Comparison of ENCODE assay signal across 25 mouse cellular contexts in the genomic region with DNA sequence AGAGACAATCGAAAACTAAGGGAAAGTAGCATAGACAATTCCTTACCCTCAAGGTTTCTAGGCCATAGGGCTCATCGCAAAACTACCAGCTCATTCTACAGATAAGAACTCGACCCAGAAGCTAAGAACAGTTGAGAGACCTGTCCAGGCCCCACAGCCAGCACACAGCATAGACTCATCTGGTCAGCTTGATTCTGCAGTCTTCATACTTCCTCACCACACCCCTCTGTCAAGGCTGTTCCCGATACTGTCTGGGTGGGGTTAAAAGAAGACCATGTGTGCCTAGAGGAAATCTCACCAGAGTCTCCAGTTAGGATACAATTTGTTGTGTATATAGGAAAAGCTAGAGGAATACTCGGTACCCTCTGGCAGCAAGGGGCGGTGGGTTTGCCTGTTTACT.
A peak's percentile ranks its signal among the peaks of the same experiment; 100 is the strongest.
DNase-seq lines count a peak whose midpoint lies in the region; ATAC-seq lines count a peak whose summit lies in the region.
"Had no signal": no experiment of that assay in that cellular context is flagged by ENCODE, and none has a peak within 500 bp of the region (broad histone marks: within the 10 kb centered on the region; RNA-seq: fewer than 3 reads in every experiment).

No protein-coding gene starts in this region.

- peak overlapping the region; percentile 22; the same call in 1 of the 2 replicates for H3K27ac ChIP-seq in heart, embryonic 11.5 days (ENCODE audit: low read depth, low read length)
- H3K27ac ChIP-seq in liver, embryonic 12.5 days, result peak overlapping the region; percentile 76
- H3K27ac ChIP-seq: embryonic facial prominence, embryonic 12.5 days; forebrain, embryonic 15.5 days; heart, embryonic 15.5 days; hindbrain, embryonic 10.5 days; left cerebral cortex, adult 2 months; limb, embryonic 15.5 days; midbrain, embryonic 13.5 days had no signal

- intact Hi-C loops in heart, postnatal 25 days (cut with DNase I), result loop anchor here (5.0 kb wide), 1 partner anchor 64 kb away; no protein-coding TSS in a partner anchor
- intact Hi-C loops in heart, postnatal 10 days (cut with DNase I), result no loop called here

- H3K9me3 ChIP-seq in heart, embryonic 11.5 days (replicated peaks; ENCODE audit: control insufficient read depth, low read length), result no peaks in the 10 kb centered on the region
- H3K9me3 ChIP-seq in liver, embryonic 12.5 days (replicated peaks), result no peaks in the 10 kb centered on the region; the same call in 1 of the 2 replicates
- H3K9me3 ChIP-seq: embryonic facial prominence, embryonic 12.5 days; forebrain, embryonic 15.5 days; heart, embryonic 15.5 days; limb, embryonic 15.5 days had no signal

- H3K4me1 ChIP-seq in heart, embryonic 11.5 days (ENCODE audit: control insufficient read depth, insufficient read depth, low read length), result no peaks in the 10 kb centered on the region
- peaks cover 41% of the 10 kb centered on the region for H3K4me1 ChIP-seq in liver, embryonic 12.5 days
- H3K4me1 ChIP-seq: embryonic facial prominence, embryonic 12.5 days; forebrain, embryonic 15.5 days; limb, embryonic 15.5 days; midbrain, embryonic 13.5 days had no signal

- ATAC-seq in heart, embryonic 11.5 days (replicated peaks; ENCODE audit: insufficient number of reproducible peaks, low FRiP score, low TSS enrichment), result peak; percentile 87
- ATAC-seq in erythroblast, adult 5-6 weeks (replicated peaks; ENCODE audit: low FRiP score, poor library complexity, severe bottlenecking), result peak; percentile 89
- ATAC-seq in liver, embryonic 12.5 days, result peak; percentile 99
- ATAC-seq in megakaryocyte progenitor cell, adult 5-6 weeks (replicated peaks; ENCODE audit: poor library complexity), result peak; percentile 34
- no peak for ATAC-seq in activated CD4-positive, CD25-positive, alpha-beta regulatory T cell, adult 4 months
- ATAC-seq: forebrain, embryonic 15.5 days; hindbrain, embryonic 16.5 days; midbrain, embryonic 13.5 days had no signal

- no peak overlapping the region for H3K9ac ChIP-seq in heart, embryonic 11.5 days (ENCODE audit: low read depth, low read length)
- peak overlapping the region; percentile 55 for H3K9ac ChIP-seq in liver, embryonic 12.5 days
- H3K9ac ChIP-seq: embryonic facial prominence, embryonic 12.5 days; forebrain, embryonic 15.5 days; heart, embryonic 15.5 days; limb, embryonic 15.5 days; midbrain, embryonic 13.5 days had no signal

- H3K4me3 ChIP-seq in heart, embryonic 11.5 days (ENCODE audit: low read depth, low read length), result no peak overlapping the region
- 0 out of 2 replicates have a peak overlapping the region, but pooled peaks have one; percentile 10 for H3K4me3 ChIP-seq in liver, embryonic 12.5 days
- H3K4me3 ChIP-seq: embryonic facial prominence, embryonic 12.5 days; forebrain, embryonic 15.5 days; heart, embryonic 15.5 days; hindbrain, embryonic 10.5 days; left cerebral cortex, adult 2 months; limb, embryonic 15.5 days; midbrain, embryonic 13.5 days had no signal

- H3K27me3 ChIP-seq in heart, embryonic 11.5 days (ENCODE audit: control insufficient read depth, insufficient read depth, low read length), result no peaks in the 10 kb centered on the region
- no peaks in the 10 kb centered on the region; the same call in 1 of the 2 replicates for H3K27me3 ChIP-seq in liver, embryonic 12.5 days (replicated peaks)
- H3K27me3 ChIP-seq: embryonic facial prominence, embryonic 12.5 days; forebrain, embryonic 15.5 days; heart, embryonic 15.5 days; limb, embryonic 15.5 days; midbrain, embryonic 13.5 days had no signal

- H3K4me2 ChIP-seq in heart, embryonic 11.5 days, result no peak overlapping the region
- H3K4me2 ChIP-seq in liver, embryonic 12.5 days, result peak overlapping the region; percentile 54
- H3K4me2 ChIP-seq: embryonic facial prominence, embryonic 12.5 days; forebrain, embryonic 15.5 days; heart, embryonic 15.5 days; limb, embryonic 15.5 days; midbrain, embryonic 13.5 days had no signal

- H3K36me3 ChIP-seq in heart, embryonic 11.5 days (ENCODE audit: control insufficient read depth, insufficient read depth, low read length), result no peaks in the 10 kb centered on the region
- no peaks in the 10 kb centered on the region for H3K36me3 ChIP-seq in liver, embryonic 12.5 days
- H3K36me3 ChIP-seq: embryonic facial prominence, embryonic 12.5 days; forebrain, embryonic 15.5 days; heart, embryonic 15.5 days; hindbrain, embryonic 10.5 days; limb, embryonic 15.5 days; midbrain, embryonic 13.5 days had no signal

- no peak for DNase-seq in heart, postnatal 25 days (ENCODE audit: low spot score)
- no peak for DNase-seq in embryo, embryonic 11 days
- no peak for DNase-seq in heart, postnatal 10 days
- DNase-seq: adrenal gland, postnatal 25 days; cerebellum, adult 11 months; cerebellum, postnatal 10 days; gastrocnemius, postnatal 10 days; kidney, adult 18-20 months; kidney, postnatal 10 days; left cerebral cortex, postnatal 4 days; thymus, adult 18-20 months; thymus, postnatal 36 days had no signal

- 78% methylated on average over 6 of the region's 6 CpGs for WGBS in heart, embryonic 11.5 days (ENCODE audit: insufficient replicate concordance)
- WGBS in liver, embryonic 12.5 days (ENCODE audit: insufficient replicate concordance), result 56% methylated on average over 6 of the region's 6 CpGs
